Mouse (Mus musculus) gastrocnemius, adult 8-10 months (tissue): ENCODE measurements around the gene Ccdc85b. TPM values are rescaled to one million over a fixed set of nuclear protein-coding genes. Genes with fewer than 3 reads are reported as not detected.
"Not testable (repeated sequence)": the region's sequence is repeated elsewhere in the genome, so short reads cannot be mapped to it uniquely, and the experiment has no call there.

Experiments used
- DNase-seq, 2 experiments: peaks; one replicate each; pipeline ENCODE4 v3.0.0; 2022; ENCODE audit warnings: low spot score in 2 of 2
- total RNA-seq, 4 experiments: library from RNA; stranded (reverse); gene quantifications; 2 replicates each; pipeline ENCODE4 v1.2.4; 2022

Gene Ccdc85b
- total RNA-seq, result 1 to 10 TPM; 5.5 to 8.1 (median 6.3) TPM

GRCm38 (mm10) chr19:5457746-5458442, at the start of gene Ccdc85b:
TSS of gene Ccdc85b (minus strand) at chr19:5457894.
- DNase-seq, result no peak

GRCm38 (mm10) chr19:5503687-5504086, 46.0 kb upstream of the Ccdc85b start, which contains the start of gene 1700020D05Rik:
TSS of gene 1700020D05Rik (minus strand) at chr19:5503787.
- DNase-seq, result no peak

GRCm38 (mm10) chr19:5500330-5500875, 42.7 kb upstream of the Ccdc85b start:
- DNase-seq, result no peak

- DNase-seq, result no peak
Measured at GRCm38 (mm10) chr19:5496052-5496370, 38.3 kb upstream of the Ccdc85b start.

GRCm38 (mm10) chr19:5495353-5496051, 37.8 kb upstream of the Ccdc85b start:
- DNase-seq, result no peak

- DNase-seq, result no peak
Measured at GRCm38 (mm10) chr19:5494314-5494713, 36.6 kb upstream of the Ccdc85b start.

- DNase-seq, result not testable (repeated sequence)
Measured at GRCm38 (mm10) chr19:5493301-5493721, 35.6 kb upstream of the Ccdc85b start.

- no peak for DNase-seq
Measured at GRCm38 (mm10) chr19:5492641-5493040, 34.9 kb upstream of the Ccdc85b start.

- peak; percentile 76 to 77 for DNase-seq
Measured at GRCm38 (mm10) chr19:5490898-5491708, 33.4 kb upstream of the Ccdc85b start.

GRCm38 (mm10) chr19:5490313-5490897, 32.7 kb upstream of the Ccdc85b start, which contains the start of gene Cfl1:
TSS of gene Cfl1 (plus strand) at chr19:5490455.
- peak; percentile 88 to 91 for DNase-seq

- not testable (repeated sequence) for DNase-seq
Measured at GRCm38 (mm10) chr19:5489721-5490120, 32.0 kb upstream of the Ccdc85b start.

- peak; percentile 97 to 98 for DNase-seq
Measured at GRCm38 (mm10) chr19:5488878-5489571, 31.3 kb upstream of the Ccdc85b start.

GRCm38 (mm10) chr19:5487768-5488550, 30.3 kb upstream of the Ccdc85b start, which contains the start of gene Mus81:
TSS of gene Mus81 (minus strand) at chr19:5488402.
- peak; percentile 95 to 96 for DNase-seq

- DNase-seq, result no peak
Measured at GRCm38 (mm10) chr19:5486771-5487170, 29.1 kb upstream of the Ccdc85b start.

GRCm38 (mm10) chr19:5486286-5486685, 28.6 kb upstream of the Ccdc85b start:
- DNase-seq, result no peak

- no peak for DNase-seq
Measured at GRCm38 (mm10) chr19:5485821-5486220, 28.1 kb upstream of the Ccdc85b start.

- DNase-seq, result no peak
Measured at GRCm38 (mm10) chr19:5485371-5485770, 27.7 kb upstream of the Ccdc85b start.

GRCm38 (mm10) chr19:5484496-5484895, 26.8 kb upstream of the Ccdc85b start:
- DNase-seq, result no peak
